Mouse (Mus musculus) limb, embryonic 15.5 days (tissue): ENCODE measurements at regions not wholly inside any gene's neighbourhood (a gene's known extent, or its start where the extent isn't known, plus 50 kb on each side); places are given as distances from the start of the nearest gene placed in this dataset.

Experiments used
- ATAC-seq: fragments of 200-750 bp; cut with Nextera tagmentation; 2 replicates; pipeline ENCODE4 v1.8.0; 2017; ENCODE audit warnings: low read depth, moderate TSS enrichment; ENCODE audit not compliant: insufficient number of reproducible peaks, low FRiP score, low TSS enrichment
- H3K27ac ChIP-seq: fragments of 300-500 bp; sonication (generic); 2 replicates; pipeline ENCODE4 v1.5.1; 2015; ENCODE audit warnings: moderate library complexity, mild to moderate bottlenecking, inconsistent platforms
- H3K27me3 ChIP-seq: fragments of 300-500 bp; sonication (generic); 2 replicates; pipeline ENCODE4 v1.6.1; 2015; ENCODE audit warnings: inconsistent platforms
- H3K36me3 ChIP-seq: fragments of 300-500 bp; sonication (generic); 2 replicates; pipeline ENCODE4 v1.6.1; 2015; ENCODE audit warnings: inconsistent platforms
- H3K4me1 ChIP-seq: fragments of 300-500 bp; sonication (generic); 2 replicates; pipeline ENCODE4 v1.6.1; 2015; ENCODE audit warnings: inconsistent platforms
- H3K4me2 ChIP-seq: fragments of 300-500 bp; sonication (generic); 2 replicates; pipeline ENCODE4 v1.6.1; 2015; ENCODE audit warnings: mild to moderate bottlenecking, inconsistent platforms
- H3K4me3 ChIP-seq: fragments of 300-500 bp; sonication (generic); 2 replicates; pipeline ENCODE4 v1.5.1; 2015; ENCODE audit warnings: mild to moderate bottlenecking, inconsistent platforms
- H3K9ac ChIP-seq: fragments of 300-500 bp; sonication (generic); 2 replicates; pipeline ENCODE4 v1.6.1; 2015; ENCODE audit warnings: inconsistent platforms
- H3K9me3 ChIP-seq: fragments of 300-500 bp; sonication (generic); 2 replicates; pipeline ENCODE4 v1.6.1; 2016; ENCODE audit warnings: inconsistent platforms
- WGBS: fragments of 180-500 bp; shearing (Covaris S2); methylation state at CpG from one replicate; pipeline ENCODE4 v1.1.7; 2015; 5-methylcytosine and 5-hydroxymethylcytosine counted together

DNA sequence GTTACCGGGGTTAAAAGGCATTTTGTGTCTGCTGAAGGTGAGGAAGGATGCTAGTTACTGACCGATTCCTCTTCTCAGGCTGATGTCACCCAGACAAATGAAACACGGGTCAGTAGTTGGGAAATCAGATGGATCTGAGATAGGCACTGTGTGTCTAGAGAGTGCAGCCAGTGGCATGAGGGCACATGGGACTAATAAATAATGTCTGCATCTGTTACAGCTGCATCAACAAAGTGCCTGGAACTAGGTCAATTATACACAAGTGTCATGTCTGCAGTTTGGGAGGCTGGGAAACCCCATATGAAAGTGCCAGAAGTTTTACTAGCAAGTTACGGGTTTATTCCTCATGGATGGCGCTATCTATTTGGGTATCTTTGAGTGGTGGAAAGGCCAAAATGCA lies 68.8 kb downstream of the Cxcl12 start:
- no peak for ATAC-seq
- Histone ChIP-seq H3K27me3 (no peaks in the 10 kb centered on the region), H3K4me1 (no peaks in the 10 kb centered on the region), H3K27ac (no peak overlapping the region), H3K4me3 (no peak overlapping the region), H3K4me2 (no peak overlapping the region), H3K9ac (no peak overlapping the region), H3K36me3 (no peaks in the 10 kb centered on the region), H3K9me3 (no peaks in the 10 kb centered on the region)
- WGBS, result 73% methylated on average over 5 of the region's 5 CpGs

DNA sequence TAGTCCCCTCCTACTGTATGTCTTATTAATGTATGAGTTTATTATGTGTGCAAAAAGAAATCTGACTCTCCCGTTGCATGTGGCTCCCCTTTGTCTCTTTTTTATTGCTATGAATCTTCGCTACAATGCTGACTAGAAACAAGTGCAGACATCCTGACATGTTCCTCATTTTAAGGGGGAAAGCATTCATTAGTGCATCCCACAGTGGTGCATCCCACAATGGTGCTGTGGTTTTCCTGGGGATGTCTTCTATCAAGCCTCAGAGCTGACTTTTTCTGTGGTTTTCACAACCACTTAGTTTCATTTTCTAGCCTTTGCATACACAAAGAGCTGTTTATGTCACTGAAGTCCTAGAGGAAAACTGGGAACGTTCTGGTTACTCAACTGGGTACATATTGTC lies 72.9 kb downstream of the Cxcl12 start:
- H3K9ac ChIP-seq, result no peak overlapping the region
- H3K36me3 ChIP-seq, result no peaks in the 10 kb centered on the region
- WGBS, result 51% methylated on average over 3 of the region's 3 CpGs
- H3K27me3 ChIP-seq, result peaks cover 4% of the 10 kb centered on the region; the same call in 1 of the 2 replicates
- no peaks in the 10 kb centered on the region for H3K4me1 ChIP-seq
- no peak overlapping the region for H3K27ac ChIP-seq
- no peak for ATAC-seq
- no peak overlapping the region for H3K4me2 ChIP-seq
- H3K9me3 ChIP-seq, result no peaks in the 10 kb centered on the region
- H3K4me3 ChIP-seq, result no peak overlapping the region

DNA sequence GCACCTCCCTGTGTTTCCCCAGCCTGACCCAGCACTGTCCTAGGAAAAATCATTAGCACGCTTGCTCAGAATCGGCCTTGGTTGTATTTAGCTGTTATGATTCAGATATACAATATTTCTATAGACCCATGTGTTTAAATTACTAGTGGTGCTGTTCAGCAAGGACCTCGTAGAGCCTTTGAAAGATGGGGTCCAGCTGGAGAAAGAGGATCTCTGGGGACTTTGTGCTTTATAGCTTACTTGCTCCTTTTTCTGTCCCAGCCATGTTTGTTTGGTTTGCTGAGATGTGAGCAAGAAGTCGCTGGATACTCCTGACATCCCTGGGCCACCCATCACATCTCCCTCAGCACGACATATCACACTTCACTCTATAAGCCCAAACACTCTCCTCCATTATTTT lies 77.1 kb downstream of the Cxcl12 start:
- Histone ChIP-seq H3K36me3 (no peaks in the 10 kb centered on the region), H3K4me2 (no peak overlapping the region), H3K9me3 (no peaks in the 10 kb centered on the region), H3K27ac (no peak overlapping the region), H3K27me3 (peaks cover 4% of the 10 kb centered on the region; the same call in 1 of the 2 replicates), H3K4me1 (no peaks in the 10 kb centered on the region), H3K9ac (no peak overlapping the region), H3K4me3 (no peak overlapping the region)
- 86% methylated on average over 5 of the region's 5 CpGs for WGBS
- no peak for ATAC-seq

- Histone ChIP-seq H3K27ac (no peak overlapping the region), H3K4me1 (no peaks in the 10 kb centered on the region), H3K27me3 (peaks cover 4% of the 10 kb centered on the region; the same call in 1 of the 2 replicates), H3K9me3 (no peaks in the 10 kb centered on the region), H3K4me3 (no peak overlapping the region), H3K36me3 (no peaks in the 10 kb centered on the region), H3K9ac (no peak overlapping the region), H3K4me2 (no peak overlapping the region)
- ATAC-seq, result no peak
- WGBS, result 80% methylated on average over 6 of the region's 6 CpGs
These were observed 77.5 kb downstream of the Cxcl12 start for GRCm38 (mm10) chr6:117245849-117246248.

GRCm38 (mm10) chr6:117249230-117249921 lies 81.0 kb downstream of the Cxcl12 start:
- H3K4me2 ChIP-seq, result no peak overlapping the region
- H3K4me3 ChIP-seq, result no peak overlapping the region
- ATAC-seq, result no peak
- no peaks in the 10 kb centered on the region for H3K27me3 ChIP-seq
- WGBS, result 77% methylated on average over 18 of the region's 18 CpGs
- H3K27ac ChIP-seq, result no peak overlapping the region
- H3K4me1 ChIP-seq, result 0 out of 2 replicates have a peak, but pooled peaks cover 5% of the 10 kb centered on the region
- no peaks in the 10 kb centered on the region for H3K9me3 ChIP-seq
- no peak overlapping the region for H3K9ac ChIP-seq
- H3K36me3 ChIP-seq, result no peaks in the 10 kb centered on the region

DNA sequence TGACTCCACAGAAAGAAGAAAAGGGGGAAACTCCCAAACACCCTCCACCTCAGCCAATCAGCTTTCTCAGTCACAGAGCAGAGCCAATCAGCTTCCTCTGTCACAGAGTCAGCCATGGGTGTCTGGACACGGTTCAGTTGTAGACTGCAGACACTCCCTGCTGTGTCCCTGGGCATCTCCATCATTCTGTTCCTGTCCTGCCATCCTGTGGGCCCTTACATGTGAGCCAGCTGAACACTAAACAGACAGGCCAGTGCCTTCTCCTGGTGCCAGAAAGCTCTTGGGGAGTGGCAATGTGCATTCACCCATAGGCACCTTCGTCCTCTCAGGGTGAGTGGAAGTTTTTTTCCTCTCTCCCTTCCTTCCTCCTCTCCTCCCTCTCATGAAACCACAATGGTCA lies 81.7 kb downstream of the Cxcl12 start:
- Histone ChIP-seq H3K27me3 (no peaks in the 10 kb centered on the region), H3K4me3 (no peak overlapping the region), H3K9me3 (no peaks in the 10 kb centered on the region), H3K36me3 (no peaks in the 10 kb centered on the region), H3K4me2 (no peak overlapping the region), H3K4me1 (0 out of 2 replicates have a peak, but pooled peaks cover 5% of the 10 kb centered on the region), H3K27ac (no peak overlapping the region), H3K9ac (no peak overlapping the region)
- no peak for ATAC-seq
- WGBS, result 53% methylated on average over 2 of the region's 2 CpGs

DNA sequence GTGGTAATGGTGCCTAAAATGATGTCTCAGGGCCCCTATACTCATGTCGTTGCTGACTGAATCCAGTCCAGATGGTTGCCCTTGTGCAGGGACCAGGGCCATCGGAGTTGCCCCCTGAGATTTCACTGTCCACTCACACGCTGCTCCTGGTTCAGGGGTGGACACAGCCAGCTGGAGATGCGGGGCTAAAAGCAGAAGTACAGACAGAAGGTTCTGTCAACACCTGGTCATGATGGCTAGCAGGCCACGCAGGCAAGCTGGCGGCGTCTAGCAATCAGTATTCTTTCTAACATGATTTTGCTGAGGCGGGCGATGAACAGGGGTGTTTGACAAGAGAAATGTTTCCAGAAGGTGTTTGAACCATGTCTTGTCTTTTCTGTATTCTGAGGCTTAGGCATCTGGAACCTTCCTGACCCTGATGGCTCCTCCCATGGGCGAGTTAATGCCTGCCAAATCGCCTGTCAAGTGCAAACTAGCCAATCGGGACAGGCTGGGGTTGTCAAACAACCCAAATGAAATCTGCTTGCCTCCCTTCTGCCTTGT lies 83.1 kb downstream of the Cxcl12 start:
- Histone ChIP-seq H3K27me3 (no peaks in the 10 kb centered on the region), H3K27ac (no peak overlapping the region), H3K36me3 (no peaks in the 10 kb centered on the region), H3K4me1 (0 out of 2 replicates have a peak, but pooled peaks cover 5% of the 10 kb centered on the region), H3K9ac (no peak overlapping the region), H3K4me2 (no peak overlapping the region), H3K9me3 (no peaks in the 10 kb centered on the region), H3K4me3 (no peak overlapping the region)
- no peak for ATAC-seq
- 66% methylated on average over 12 of the region's 12 CpGs for WGBS

DNA sequence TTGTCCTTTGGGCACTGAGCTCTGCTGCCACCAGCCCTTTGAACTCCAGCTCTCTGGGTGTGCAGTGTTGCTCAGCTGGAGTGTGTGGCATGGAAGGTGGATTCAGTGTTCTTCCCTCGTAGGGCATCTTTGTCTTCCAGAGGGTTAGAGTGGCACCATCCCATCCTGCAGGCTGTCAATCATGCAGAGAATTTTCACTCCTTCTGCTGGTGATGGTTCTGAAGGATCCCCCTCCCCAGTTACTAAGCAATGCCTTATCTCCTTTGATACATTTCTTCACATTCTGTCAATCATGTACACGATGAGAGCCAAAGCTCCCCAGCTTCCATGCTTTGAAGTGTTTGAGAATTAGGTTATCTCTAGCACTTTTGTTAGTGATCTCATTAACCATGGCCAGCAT lies 84.0 kb downstream of the Cxcl12 start:
- no peaks in the 10 kb centered on the region for H3K9me3 ChIP-seq
- no peak for ATAC-seq
- H3K27ac ChIP-seq, result no peak overlapping the region
- H3K4me3 ChIP-seq, result no peak overlapping the region
- no peak overlapping the region for H3K4me2 ChIP-seq
- H3K4me1 ChIP-seq, result 0 out of 2 replicates have a peak, but pooled peaks cover 5% of the 10 kb centered on the region
- H3K27me3 ChIP-seq, result no peaks in the 10 kb centered on the region
- no peak overlapping the region for H3K9ac ChIP-seq
- 84% methylated on average over 2 of the region's 2 CpGs for whole genome bisulfite sequencing
- no peaks in the 10 kb centered on the region for H3K36me3 ChIP-seq

- Histone ChIP-seq H3K4me3 (no peak overlapping the region), H3K27ac (no peak overlapping the region), H3K4me1 (0 out of 2 replicates have a peak, but pooled peaks cover 5% of the 10 kb centered on the region), H3K27me3 (no peaks in the 10 kb centered on the region), H3K36me3 (no peaks in the 10 kb centered on the region), H3K9ac (no peak overlapping the region), H3K9me3 (no peaks in the 10 kb centered on the region), H3K4me2 (no peak overlapping the region)
- WGBS, result 86% methylated on average over 6 of the region's 6 CpGs
- ATAC-seq, result no peak
These were observed 84.7 kb downstream of the Cxcl12 start for GRCm38 (mm10) chr6:117253036-117253435.

DNA sequence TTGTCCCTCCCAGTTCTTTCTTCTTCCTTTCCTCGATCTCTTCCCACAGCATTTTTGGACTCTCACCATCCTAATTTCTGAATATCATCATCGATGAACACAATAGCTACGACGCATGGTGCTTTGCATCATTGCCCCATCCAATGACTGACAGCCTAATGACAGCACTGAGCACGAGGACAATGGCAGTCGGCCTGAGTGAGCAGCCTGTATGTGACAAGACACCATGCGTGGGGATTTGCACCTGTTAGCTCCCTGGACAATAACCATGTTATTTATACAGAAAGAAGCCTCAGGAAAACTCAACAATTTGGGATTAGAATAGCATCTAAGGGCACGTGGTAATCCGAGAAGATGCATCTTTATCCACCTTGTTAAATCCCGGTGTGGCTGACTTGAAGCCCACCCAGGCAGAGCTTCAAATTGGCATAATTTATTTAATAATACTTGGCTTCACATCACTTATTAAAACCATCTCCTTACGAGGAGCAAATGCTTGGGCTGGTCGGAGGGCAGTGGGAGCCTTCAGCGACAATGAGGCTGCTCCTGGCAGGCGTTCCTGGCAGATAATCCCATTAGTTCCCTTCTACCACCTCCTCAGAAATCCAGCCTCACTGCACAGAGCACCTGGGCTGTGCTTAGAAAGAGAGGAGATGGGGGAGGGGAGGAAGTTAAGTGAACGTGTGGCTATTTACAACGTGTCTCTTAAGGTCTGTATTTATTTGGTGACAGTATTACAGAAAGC lies 85.4 kb downstream of the Cxcl12 start:
- no peaks in the 10 kb centered on the region for H3K27me3 ChIP-seq
- ATAC-seq, result no peak

DNA sequence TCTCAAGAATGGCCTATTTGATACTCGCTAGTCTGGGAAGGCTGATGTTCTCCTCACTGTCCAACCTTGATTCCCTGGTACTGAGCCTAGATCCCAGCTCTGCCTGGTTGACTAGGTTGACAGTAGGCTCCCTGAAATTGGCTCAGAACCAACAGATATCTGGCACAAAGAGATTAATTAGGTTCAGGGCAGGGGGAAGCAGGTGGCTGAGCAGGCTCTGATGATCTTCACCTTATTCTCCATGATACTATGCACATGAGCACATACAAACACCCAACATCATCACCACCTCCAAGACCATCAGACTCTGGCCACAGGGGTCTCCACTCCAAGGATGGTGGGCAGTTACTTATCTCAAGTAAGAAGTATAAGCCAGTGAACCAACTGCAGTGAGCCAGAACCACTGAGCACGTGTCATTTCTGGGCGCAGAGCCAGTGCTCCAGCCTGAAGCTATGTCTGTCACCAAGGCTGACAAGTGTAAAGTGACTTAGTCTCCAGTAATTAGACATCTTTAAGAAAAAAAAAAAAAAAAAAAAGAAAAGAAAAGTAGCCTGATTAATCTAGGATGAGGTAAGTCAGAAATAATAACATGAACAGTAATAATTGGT lies 86.4 kb downstream of the Cxcl12 start:
- Histone ChIP-seq H3K4me1 (0 out of 2 replicates have a peak, but pooled peaks cover 5% of the 10 kb centered on the region), H3K27me3 (no peaks in the 10 kb centered on the region), H3K9ac (no peak overlapping the region), H3K36me3 (no peaks in the 10 kb centered on the region), H3K4me3 (no peak overlapping the region), H3K9me3 (no peaks in the 10 kb centered on the region), H3K27ac (no peak overlapping the region), H3K4me2 (no peak overlapping the region)
- WGBS, result 60% methylated on average over 3 of the region's 3 CpGs
- ATAC-seq, result no peak

More for the DNA sequence above, 85.4 kb downstream of the Cxcl12 start:
- H3K27ac ChIP-seq, result no peak overlapping the region
- H3K9me3 ChIP-seq, result no peaks in the 10 kb centered on the region
- H3K9ac ChIP-seq, result no peak overlapping the region
- no peaks in the 10 kb centered on the region for H3K36me3 ChIP-seq
- no peak overlapping the region for H3K4me3 ChIP-seq
- 49% methylated on average over 16 of the region's 16 CpGs for WGBS
- H3K4me1 ChIP-seq, result 0 out of 2 replicates have a peak, but pooled peaks cover 5% of the 10 kb centered on the region
- H3K4me2 ChIP-seq, result no peak overlapping the region
